Mouse (Mus musculus): ENCODE measurements at regions not wholly inside any gene's neighbourhood (a gene's known extent, or its start where the extent isn't known, plus 50 kb on each side); places are given as distances from the start of the nearest gene placed in this dataset.
"Not testable (repeated sequence)": the region's sequence is repeated elsewhere in the genome, so short reads cannot be mapped to it uniquely, and the experiment has no call there.

DNA sequence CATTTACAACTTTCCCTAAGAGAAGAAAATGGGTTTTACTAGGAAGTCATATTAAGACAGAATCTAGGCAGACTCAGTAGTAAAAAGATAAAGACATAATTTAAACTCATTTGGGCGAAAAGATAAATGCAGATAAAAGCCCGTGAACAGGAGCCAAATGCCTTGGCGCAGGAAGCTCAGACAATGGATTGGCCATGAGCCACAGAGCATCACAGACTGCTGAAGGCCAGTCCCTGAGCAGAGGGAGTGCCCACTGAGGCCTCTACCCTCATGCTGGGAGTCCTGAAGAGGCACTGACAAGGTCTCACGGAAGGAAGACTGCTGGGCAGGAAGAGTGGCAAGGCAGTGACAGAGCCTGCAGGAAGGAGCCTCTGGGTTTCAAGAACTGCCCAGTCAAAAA, 136.0 kb upstream of the Ttc29 start:
- peak; percentile 92 for DNase-seq

DNA sequence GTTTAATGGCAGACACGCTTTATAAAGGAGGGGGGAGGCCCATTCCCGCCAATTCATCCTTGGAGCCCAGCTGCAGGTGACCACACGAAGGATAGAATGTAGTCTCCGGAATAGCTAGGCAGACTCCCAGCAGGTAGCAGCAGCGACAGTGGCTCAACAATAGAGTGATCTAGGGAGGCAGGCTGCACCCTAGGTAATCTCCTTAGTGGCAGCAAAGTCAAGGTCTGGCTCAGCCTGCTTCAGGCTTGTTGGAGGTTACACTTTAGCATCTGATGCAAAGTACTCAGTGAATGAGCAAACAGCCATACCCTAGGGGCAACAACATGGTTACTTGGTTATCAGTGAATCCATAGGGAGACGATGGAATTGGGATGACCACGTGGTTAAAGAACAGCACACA, 131.7 kb upstream of the Ttc29 start:
- DNase-seq: not testable (repeated sequence)

DNA sequence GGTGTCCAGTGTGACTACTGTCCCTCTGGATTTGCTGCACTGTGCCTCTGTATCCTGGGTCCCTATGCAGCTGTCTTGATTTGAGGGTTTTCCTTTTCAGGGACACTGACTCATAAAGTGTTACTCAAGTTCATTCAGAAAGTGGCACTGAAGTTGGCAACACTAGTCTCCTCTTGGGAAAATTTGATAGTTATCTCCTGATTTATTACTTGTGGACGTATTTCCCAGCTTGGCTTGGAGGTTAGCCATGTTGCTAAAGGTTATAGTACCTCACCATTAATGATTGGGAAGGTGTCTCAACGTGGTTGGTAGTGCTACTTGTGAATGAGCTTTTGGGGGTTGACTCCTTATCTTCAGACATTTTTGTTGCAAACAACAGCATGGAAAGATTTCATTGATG, 130.1 kb upstream of the Ttc29 start:
- DNase-seq: no peak

DNA sequence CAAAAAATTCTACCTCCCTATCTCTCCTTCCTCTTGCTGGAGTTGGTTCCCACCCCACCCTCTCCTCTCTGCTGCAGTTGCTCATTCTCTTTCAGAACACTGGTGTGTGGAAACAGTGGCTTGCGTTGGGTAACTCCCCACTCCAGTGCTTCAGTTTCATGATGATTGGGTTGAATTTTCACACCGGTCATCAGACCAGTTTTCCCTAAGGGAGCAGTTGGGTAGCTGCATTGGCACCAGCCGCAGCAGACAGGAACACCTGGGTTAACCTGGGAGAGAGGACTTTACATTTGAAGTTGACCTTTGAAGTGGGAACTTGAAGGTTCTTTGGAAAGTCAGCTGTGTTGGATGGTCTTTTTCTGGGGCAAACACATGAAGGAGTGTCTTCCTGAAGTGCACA, 126.7 kb upstream of the Ttc29 start:
- peak; percentile 51 for DNase-seq

DNA sequence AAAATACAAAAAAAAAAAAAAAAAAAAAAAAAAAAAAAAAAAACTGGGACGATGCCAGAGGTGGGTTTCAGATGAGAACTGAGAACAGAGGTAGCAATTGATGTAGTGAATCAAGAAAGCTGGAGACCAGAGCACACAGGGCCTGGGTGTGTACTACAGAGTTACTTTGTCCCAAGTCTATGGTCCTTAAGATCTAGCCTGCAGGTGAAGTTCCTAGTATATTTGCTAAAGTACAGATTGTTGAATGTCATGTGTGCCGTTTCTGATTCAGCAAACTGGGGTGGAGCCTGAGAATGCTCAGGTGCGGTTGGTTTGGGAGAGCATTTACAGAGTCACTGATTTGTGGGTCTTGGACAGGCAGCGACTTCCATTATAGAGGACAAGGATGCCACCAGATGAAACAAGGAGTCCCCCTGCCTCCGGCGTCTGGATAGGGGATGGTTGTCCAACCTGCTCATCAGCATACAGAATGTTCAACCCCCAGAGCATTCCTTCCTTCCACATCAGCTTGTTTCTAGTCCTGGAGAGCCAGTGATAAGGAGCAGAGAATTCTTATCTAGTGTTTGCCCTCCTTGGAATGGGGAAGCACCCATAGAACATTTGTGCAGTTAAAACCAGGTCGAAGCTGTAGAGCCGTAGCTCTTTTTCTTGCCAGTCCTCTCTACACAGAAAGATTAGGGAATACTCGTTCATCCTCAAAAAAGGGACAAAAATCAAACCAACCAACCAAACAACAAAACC, 122.5 kb upstream of the Ttc29 start:
- DNase-seq: peak; percentile 78

DNA sequence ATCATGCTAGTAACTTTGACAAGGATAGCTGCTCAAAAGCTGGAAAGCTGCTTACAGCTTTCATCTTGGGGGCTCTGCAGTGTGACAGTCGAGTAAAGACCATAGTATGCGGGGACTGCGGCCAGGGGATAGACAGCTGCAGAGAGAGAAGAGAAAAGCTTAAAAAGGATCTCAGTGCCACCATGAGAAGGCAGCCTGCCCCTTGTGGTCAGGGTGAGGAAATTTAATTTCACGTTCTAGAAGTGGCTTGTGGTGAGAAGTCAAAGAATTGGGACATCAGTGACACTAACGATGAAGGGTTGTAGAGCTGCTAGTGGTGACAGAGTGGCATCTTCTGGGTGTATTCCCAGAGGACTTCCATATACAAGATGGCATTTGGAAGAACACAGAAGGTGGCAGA, 116.7 kb upstream of the Ttc29 start:
- DNase-seq: peak; percentile 43

DNA sequence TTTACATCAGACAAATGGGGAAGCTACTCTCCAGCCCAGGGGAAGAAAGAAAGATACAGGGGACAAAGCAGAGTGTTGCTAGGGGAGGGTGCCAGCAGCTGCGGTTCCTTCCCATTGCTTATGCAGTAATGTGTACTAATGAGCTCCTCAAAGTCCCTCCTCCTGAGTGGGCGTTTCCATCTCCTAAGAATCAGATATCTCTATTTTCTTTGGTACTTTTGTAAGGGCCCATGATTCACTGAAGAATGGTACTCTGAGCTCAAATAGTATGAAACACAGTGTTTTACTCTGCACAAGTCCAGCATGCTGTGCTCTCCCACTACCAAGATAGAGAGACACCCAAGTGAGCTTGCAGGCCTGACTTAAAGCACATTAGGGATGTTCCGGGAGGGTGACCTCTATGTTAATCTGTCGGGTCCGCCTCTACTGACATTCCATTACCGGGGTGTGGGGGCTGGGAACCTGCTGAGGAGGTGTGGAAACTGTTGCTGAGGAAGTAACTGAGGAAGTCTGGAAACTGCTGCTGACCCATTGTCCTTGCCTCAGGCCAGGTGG, 114.8 kb upstream of the Ttc29 start:
- DNase-seq: peak; percentile 52

DNA sequence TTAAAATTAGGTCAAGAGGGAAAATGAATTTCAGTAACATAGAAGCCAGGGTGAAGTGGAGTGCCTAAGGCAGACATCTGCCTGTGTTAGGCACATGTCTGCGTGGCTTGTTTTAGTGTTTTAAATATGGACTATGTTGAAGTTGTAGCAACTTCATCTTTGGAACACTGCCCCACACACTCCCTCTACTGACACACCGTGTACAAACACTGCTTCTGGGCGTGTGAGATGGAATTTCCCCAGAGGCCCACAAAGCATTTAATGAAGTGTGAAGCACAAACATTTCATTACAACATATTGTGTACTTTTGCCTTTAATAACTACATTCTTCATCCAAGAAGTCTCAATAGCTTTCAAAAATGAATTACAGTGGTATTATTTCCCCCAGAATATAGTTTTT, 114.0 kb upstream of the Ttc29 start:
- peak; percentile 28 for DNase-seq

DNA sequence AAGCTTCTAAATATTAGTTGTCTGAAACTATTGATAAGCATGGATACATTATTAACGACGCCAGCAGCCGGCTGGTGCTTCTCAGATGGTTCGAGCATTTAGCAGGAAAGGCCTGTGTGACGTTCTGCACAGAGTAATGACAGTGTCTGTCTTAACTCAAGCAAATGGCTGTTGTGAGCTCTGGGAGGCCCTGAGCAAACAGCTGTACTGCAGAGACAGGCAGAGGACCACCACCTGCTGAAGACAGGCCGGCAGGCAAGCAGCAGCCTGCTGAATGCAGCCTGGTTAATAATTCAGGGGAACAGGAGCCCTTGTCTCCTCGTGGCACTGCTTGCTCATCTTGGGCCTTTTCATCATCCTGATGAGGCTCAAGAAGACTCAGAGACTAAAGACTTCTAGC, 105.8 kb upstream of the Ttc29 start:
- DNase-seq: no peak

DNA sequence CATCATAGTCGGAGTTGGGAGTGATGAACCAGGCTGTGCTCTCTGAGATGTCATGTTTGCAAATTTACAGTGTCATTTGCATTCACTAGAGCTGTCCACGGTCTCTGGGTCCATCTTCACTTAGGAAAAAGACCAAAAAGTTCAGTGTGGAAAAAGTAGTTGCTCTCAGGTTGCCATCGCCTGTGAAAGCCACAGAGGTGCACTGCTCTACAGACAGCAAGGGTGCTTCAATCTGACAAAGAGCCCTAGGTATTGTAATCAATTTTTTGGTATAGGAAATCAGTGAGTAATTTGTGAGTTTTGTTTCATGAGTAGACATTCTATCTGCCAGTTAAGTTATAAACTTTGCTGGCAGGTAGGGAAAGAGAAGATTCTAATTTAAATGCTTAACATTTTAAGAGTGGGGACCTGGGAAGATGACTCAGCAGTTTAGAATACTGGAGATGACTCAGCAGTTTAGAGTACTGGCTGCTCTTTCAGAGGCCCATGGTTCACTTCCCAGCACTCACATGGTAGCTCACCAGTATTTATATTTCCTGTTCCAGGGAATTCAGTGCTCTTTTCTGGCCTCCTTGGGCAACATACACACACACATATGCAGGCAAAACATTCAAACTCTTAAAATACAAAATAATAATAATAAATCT, 103.0 kb upstream of the Ttc29 start:
- no peak for DNase-seq

DNA sequence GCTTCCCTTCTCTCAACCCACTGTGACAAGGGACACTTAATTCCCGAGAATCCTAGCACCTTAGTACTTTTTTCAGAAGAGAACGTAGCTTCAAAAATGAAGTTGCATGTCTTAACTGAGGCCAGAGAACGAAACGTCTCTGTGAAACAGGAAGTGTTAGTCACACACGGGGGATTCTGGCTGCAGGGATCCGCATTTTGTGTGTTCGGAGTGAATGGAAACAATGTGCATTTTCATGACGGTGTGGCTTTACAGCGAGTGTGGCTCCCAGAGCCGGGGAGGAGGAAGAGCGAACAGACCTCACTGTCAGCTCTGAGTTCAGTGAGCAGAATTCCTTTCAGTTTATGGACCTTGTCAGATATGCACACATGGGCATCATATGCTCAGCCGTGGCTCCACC, 100.0 kb upstream of the Ttc29 start:
- no peak for DNase-seq

DNA sequence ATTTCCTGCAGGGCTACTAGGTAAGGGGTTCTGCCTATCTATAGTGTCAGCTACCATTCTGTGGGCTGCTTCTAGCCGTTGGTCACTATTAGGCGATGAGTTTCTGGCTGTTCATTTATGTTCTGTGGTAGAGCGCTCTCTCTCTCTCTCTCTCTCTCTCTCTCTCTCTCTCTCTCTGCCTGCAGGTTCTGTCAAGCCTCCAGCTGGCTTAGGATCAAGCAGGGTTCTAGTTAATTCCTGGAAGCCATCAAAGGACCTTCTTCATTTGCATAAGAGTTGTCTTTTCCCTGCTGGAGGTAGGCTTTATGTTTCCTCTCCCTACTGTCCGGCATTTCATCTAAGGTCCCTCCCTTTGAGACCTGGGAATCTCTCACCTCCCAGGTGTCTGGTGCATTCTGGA, 98.6 kb upstream of the Ttc29 start:
- DNase-seq: no peak

DNA sequence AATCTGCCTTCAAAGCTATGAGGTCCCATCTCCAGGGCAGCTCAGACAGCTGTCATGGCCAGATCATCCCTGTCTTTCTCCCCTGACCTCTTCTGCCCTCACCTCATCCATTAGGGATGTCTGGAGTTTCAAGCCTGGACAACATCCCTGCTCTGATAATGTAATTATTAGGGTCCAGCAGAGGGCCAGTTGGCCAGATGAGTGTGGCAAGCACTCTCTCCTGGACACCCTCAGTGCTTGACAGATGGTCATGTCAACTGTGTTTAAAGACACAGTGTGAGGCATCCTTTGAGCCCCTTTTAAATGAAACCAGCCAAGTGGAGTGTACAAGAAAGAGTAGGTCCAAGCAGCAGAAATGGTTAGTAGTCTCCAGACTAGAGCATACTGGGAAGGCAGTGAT, 95.9 kb upstream of the Ttc29 start:
- DNase-seq: no peak

DNA sequence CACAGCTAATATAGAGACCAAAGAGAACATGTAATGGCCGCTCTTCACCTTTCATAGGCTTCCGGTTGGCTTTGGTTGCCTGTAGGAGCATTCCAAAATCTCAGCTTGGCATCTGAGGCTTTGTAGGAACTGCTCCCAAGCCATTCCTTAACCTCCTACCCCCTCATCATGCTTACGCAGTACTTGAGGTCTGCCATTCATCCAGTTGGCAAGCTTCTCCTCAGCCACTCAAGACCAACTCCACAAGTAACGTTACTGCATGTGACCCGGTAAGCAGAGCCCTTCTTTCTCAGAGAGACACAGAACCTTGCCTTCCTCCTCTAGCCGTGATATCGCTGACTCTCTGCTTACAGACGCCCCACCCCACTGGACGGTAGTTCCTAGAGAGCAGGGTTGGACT, 94.6 kb upstream of the Ttc29 start:
- peak; percentile 85 for DNase-seq

DNA sequence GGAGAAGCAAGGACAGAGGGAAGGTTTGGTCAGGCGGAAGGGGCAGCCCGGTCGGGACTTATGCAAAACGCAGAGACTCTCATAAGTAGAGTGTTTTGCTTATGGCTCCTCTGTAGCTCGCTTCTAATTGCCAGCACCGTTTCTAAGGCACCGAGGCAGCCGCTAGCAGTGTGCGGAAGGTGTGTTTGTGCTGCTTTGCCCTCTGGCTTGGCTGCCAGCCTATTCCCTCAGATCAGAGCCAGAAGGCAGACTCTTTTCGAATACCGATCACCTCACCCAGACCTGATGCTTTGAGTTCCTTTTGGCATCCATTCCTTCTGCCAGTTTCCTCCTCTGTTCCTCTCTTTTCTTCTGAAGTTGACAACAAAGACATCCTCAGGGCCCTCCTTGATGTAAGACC, 93.4 kb upstream of the Ttc29 start:
- DNase-seq: peak; percentile 72

DNA sequence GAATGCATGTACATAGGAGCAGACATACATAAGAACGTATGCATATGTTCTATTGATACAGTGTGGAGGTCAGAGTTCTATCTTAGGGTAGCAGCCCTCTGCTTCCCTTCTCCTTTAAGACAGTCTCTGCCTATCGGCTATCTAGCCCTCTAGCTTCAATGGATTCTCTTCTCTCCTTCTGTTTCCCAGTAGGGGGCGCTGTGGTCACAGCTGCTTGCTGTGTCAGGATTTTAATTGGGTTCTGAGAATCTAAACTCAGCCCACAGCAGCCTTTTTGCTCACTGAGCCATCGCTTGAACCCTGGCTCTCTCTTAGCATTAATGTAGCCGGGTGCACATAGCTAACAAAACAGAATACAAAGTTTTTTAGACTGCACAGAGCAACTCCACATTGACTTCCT, 88.8 kb upstream of the Ttc29 start:
- DNase-seq: peak; percentile 31

DNA sequence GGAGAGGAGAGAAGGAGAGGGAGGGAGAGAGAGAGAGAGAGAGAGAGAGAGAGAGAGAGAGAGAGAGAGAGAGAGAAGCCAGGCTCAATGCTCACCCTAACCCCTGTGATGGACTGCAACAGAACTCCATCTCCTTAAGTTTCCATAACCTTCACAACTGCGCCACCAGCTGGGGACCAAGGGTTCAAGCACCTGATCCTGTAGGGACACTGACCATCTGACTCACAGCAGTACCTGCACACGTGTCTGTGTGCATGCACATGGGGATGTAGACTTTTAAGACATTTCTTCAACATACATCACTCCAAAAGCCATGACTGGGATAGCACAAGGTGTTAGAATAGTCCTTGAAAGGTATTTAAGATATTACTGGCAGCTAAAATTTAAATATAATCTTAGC, 85.2 kb upstream of the Ttc29 start:
- DNase-seq: peak; percentile 49

DNA sequence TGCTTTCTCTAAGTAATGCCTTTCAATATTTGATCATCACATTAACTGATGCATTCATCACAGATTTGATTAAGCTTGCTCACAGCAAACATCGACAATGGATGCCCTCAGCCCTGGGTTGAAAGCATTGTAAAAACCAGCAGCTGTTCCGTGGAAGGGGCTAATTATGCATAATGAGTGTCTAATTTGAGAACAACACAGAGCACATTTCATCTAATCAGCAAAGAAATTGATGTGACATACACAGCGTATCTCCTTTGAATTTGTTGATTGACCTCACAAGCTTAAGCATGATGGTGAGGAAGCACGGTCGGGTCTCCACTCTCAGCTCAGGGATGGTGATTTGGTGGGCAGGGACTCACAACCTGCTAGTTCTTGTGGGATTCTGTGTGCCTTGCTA, 84.0 kb upstream of the Ttc29 start:
- peak; percentile 56 for DNase-seq

DNA sequence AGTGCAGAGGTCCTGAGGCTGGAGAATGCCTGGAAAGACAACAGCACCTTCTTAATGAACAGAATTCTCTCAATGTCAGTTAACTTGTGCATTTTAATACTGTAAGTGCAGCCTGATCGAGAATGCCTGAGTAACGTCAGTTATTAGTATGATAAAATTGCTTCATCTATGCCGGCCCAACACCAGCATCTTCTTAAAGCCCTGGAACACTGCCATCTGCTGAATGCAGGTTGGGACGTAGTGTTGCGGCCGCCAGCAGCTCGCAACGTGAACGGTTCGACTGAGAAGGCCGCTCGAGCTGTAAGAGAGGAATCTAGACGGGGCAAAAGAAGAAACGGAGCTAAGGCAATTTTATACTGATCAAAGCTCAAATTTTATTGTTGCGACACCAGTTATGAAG, 73.6 kb upstream of the Ttc29 start:
- not testable (repeated sequence) for DNase-seq

DNA sequence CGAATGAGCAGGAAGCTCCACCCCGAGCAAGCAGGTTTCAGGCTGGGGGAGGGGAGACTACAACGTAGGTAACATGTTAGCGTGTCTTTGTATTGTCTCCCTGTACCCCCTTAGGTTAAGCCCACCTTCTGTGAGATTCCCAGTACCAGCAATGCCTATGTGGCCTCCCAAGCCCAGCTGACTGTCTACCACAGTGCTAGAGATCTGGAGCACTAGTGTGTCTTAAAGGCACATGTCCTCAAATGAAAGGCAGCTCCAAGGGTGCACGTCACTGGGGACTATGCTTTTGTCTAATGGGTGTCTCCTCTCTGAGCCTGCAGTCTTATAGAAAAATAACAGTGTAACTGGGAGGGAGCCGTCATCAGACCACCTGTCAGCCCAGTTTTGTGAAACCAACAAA, 65.9 kb upstream of the Ttc29 start:
- DNase-seq: no peak

DNA sequence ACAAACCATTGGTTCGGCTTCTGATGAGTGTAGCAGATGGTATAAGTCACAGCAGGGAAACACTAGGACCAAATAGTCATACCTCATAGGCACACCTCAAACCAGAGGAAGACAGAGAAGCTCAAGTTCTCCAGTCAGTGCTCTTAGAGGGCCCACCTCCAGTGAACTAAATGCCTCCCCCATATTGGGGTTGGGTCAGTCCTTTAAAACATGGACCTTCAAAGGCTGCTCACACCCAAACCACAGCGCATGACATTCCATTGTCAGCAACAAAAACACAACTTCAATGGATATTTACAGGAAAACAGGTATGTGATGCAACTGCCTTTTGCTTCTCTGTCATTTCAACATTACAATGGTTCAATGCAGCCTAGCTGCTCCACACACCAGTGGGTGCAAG, 65.1 kb upstream of the Ttc29 start:
- no peak for DNase-seq

DNA sequence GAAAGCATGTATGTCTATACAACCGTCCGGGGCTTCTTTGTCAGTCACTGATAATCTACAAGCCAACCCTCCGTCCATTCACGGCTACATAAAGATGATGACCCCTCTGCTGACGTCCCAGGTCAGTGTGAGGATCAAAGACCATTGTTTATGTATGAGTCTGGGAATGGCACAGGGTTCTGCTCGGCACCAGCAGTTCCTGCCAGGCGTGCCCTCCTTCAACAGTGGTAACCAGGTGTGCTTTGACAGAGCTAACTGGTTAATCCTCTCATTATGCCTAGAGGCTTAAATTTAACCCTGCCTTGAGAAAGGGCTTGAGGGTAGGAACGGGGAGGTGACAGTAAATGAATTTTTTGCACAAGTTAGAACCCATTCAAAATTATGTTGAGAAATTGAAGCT, 58.2 kb upstream of the Ttc29 start:
- DNase-seq: no peak

DNA sequence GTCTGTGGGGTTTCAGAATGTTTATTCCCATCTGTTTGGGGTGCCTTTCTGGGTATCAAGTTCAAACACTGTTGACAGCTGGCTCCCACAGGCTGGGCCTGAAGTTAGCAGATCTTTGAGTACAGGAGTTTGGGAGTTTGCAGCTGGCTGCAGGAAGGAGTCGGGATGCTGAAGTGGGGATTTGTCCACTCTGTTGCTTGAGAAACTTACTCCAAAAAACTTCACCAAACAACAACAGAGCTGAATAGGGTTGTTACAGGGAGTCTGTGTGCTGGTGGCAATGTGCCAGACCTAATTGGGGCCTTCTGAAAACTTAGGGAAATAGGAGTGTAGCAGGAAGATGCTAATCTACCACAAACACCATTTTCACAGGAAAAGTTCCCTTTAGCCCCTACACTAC, 51.1 kb upstream of the Ttc29 start:
- DNase-seq: peak; percentile 66

DNA sequence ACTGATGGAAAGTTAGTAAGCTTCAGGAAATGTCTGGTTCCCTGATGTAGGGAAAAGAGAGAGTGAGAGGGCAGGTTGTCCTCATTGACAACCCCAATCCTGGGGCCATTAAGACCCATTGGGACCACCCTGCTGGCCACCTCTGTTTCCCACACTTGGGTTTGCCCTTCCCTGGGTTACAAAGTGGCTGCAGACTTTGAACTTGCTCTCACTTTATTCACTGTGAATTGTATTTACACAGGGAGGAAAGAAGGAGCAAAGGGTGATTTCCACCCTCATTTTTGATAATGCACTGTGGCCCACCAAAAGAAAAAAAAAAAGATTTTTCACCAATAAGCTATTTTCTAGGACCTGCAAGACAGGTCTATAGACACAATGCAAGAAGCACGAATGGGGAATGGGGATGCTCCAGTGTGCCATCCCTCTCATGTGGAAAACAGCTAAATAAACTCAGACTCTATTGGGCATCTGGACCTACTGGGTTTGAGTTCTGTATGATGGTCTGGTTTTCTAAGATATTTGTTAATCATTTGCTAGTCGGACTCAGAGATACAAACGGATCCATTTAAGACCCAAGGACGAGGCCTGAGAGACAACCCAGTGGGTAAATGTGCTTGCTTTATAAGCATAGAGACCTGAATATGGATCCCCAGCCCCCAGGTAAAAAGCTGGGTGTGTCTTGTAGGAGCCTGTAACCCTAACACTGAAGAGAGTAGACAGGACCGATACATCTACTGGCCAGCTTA, 50.2 kb upstream of the Ttc29 start:
- DNase-seq: peak; percentile 30
